Mouse (Mus musculus) lung, adult 2 months (tissue): ENCODE results near the gene Arid5b.

ENCODE experiments used
- CTCF ChIP-seq: fragments of 200-500 bp; IDR thresholded peaks from 2 replicates; pipeline ENCODE4 v1.5.1; 2011; ENCODE audit warnings: mild to moderate bottlenecking, low read length, control low read depth; ENCODE audit not compliant: insufficient read depth
- POLR2A ChIP-seq: fragments of 200-500 bp; IDR thresholded peaks from 2 replicates; pipeline ENCODE4 v1.6.1; 2011; ENCODE audit warnings: low read depth, mild to moderate bottlenecking, control low read depth, low read length, borderline replicate concordance; ENCODE audit errors: extremely low read depth

DNA sequence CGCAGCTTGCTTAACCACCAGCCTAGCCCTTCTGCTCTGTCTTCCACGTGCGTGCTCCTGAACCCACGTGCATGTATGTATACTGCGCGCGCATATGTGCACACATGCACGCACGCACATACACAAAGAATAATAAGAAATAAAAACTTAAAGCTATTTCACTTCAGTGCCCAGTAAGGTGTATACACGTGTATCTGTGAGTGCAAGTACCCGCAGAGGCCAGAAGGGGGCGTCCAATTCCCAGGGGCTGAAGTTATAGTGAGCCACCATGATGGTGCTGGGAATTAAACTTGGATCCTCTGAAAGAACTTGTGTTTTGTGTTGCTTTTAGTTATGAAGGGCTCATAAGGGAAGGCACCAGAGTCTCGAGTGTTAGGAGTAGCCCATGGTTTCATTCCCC lies 227.7 kb downstream of the Arid5b start:
- TF ChIP-seq POLR2A (no peak), CTCF (no peak)
